In the genomic region with DNA sequence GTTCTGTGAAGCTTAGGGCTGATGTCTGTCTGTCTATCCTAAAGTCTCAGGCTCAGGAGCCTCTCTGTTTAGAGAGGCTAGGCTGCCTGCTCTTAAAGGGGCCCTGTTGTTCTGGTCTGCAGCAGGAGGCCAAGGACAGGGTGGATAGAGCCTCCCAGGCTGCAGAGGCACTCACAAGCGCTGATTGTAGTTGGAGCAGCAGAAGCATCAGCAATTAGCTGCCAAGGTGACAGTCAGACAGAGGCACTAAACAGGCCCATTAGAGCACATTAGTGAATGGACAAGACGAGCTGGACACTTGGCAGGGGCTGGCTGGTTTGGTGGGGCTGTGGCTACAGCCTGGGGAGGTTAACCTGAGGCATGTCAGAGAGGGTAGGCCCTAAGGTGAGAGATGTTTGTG, we compare ENCODE assay signal across 22 mouse cellular contexts.
DNase-seq lines count a peak whose midpoint lies in the region; ATAC-seq lines count a peak whose summit lies in the region.
"Had no signal": no experiment of that assay in that cellular context is flagged by ENCODE, and none has a peak within 500 bp of the region (broad histone marks: within the 10 kb centered on the region; RNA-seq: fewer than 3 reads in every experiment).

No protein-coding gene starts in this region.

- no peak overlapping the region for H3K9ac ChIP-seq in forebrain, embryonic 15.5 days (replicated peaks)
- 0 out of 2 replicates have a peak overlapping the region, but pooled peaks have one; percentile 31 for H3K9ac ChIP-seq in heart, embryonic 14.5 days (ENCODE audit: low read length)
- no peak overlapping the region for H3K9ac ChIP-seq in midbrain, embryonic 15.5 days
- H3K9ac ChIP-seq: liver, embryonic 13.5 days; lung, embryonic 14.5 days; neural tube, embryonic 13.5 days had no signal

- H3K27ac ChIP-seq in forebrain, embryonic 10.5 days = peak overlapping the region; percentile 77
- H3K27ac ChIP-seq in forebrain, embryonic 15.5 days (replicated peaks) = no peak overlapping the region
- H3K27ac ChIP-seq in heart, embryonic 14.5 days (replicated peaks in 1 of 2; ENCODE audit: control insufficient read depth in 1 of 2, insufficient read depth in 1 of 2, low read depth in 2 of 2, low read length in 2 of 2) = peak overlapping the region; percentile 63 to 66; a peak in 3 of 4 replicates
- H3K27ac ChIP-seq in midbrain, embryonic 10.5 days (replicated peaks) = peak overlapping the region; percentile 55
- no peak overlapping the region for H3K27ac ChIP-seq in midbrain, embryonic 15.5 days
- H3K27ac ChIP-seq: gastrocnemius, adult 2 months; hindbrain, embryonic 10.5 days; liver, embryonic 13.5 days; neural tube, embryonic 13.5 days had no signal

- no peak for DNase-seq in forebrain, embryonic 10.5 days (ENCODE audit: extremely low spot score, low spot score)
- DNase-seq in heart, adult 9 months (ENCODE audit: low spot score in 2 of 2) = no peak
- no peak for DNase-seq in midbrain, embryonic 10.5 days (ENCODE audit: low spot score)
- peak; percentile 82 for DNase-seq in retina, postnatal 1 day
- DNase-seq in adrenal gland, adult 8-10 months = no peak
- DNase-seq: adrenal gland, postnatal 36 days; cerebellum, adult 18-20 months; cerebellum, postnatal 25 days; embryo, embryonic 11 days; gastrocnemius, adult 2 months; liver, embryonic 13.5 days; lung, embryonic 14.5 days; lung, postnatal 36 days; right cerebral cortex, postnatal 14 days; spleen, adult 18-20 months; thymus, postnatal 4 days had no signal

- WGBS in forebrain, embryonic 10.5 days = 39% methylated on average over 2 of the region's 2 CpGs
- WGBS in forebrain, embryonic 15.5 days = 27% methylated on average over 2 of the region's 2 CpGs
- WGBS in heart, embryonic 14.5 days = 33% methylated on average over 2 of the region's 2 CpGs
- 62% methylated on average over 2 of the region's 2 CpGs for WGBS in midbrain, embryonic 10.5 days
- WGBS in midbrain, embryonic 15.5 days = 49% methylated on average over 2 of the region's 2 CpGs

- H3K27me3 ChIP-seq in forebrain, embryonic 10.5 days (ENCODE audit: poor library complexity, severe bottlenecking) = peaks cover 59% of the 10 kb centered on the region
- no peaks in the 10 kb centered on the region for H3K27me3 ChIP-seq in forebrain, embryonic 15.5 days
- H3K27me3 ChIP-seq in heart, embryonic 14.5 days (ENCODE audit: control insufficient read depth, insufficient read depth, low read length) = no peaks in the 10 kb centered on the region
- peaks cover 100% of the 10 kb centered on the region for H3K27me3 ChIP-seq in midbrain, embryonic 10.5 days (ENCODE audit: low read depth, poor library complexity, severe bottlenecking)
- H3K27me3 ChIP-seq in midbrain, embryonic 15.5 days (replicated peaks) = no peaks in the 10 kb centered on the region
- H3K27me3 ChIP-seq: liver, embryonic 13.5 days; neural tube, embryonic 13.5 days had no signal

- H3K4me3 ChIP-seq in forebrain, embryonic 10.5 days = no peak overlapping the region
- H3K4me3 ChIP-seq in forebrain, embryonic 15.5 days = no peak overlapping the region
- no peak overlapping the region for H3K4me3 ChIP-seq in heart, embryonic 14.5 days (ENCODE audit: control insufficient read depth in 1 of 2, insufficient read depth in 1 of 2, low read depth in 1 of 2, low read length in 2 of 2)
- H3K4me3 ChIP-seq in midbrain, embryonic 10.5 days = no peak overlapping the region
- H3K4me3 ChIP-seq in midbrain, embryonic 15.5 days = no peak overlapping the region
- H3K4me3 ChIP-seq: gastrocnemius, adult 2 months; hindbrain, embryonic 10.5 days; liver, embryonic 13.5 days; neural tube, embryonic 13.5 days had no signal

- peaks cover 66% of the 10 kb centered on the region for H3K4me1 ChIP-seq in forebrain, embryonic 10.5 days
- H3K4me1 ChIP-seq in forebrain, embryonic 15.5 days = 0 out of 2 replicates have a peak, but pooled peaks cover 4% of the 10 kb centered on the region
- peaks cover 42 to 45% of the 10 kb centered on the region in 2 experiments for H3K4me1 ChIP-seq in heart, embryonic 14.5 days (ENCODE audit: control insufficient read depth in 2 of 2, insufficient read depth in 2 of 2, low read length in 2 of 2)
- peaks cover 54% of the 10 kb centered on the region for H3K4me1 ChIP-seq in midbrain, embryonic 10.5 days
- H3K4me1 ChIP-seq in midbrain, embryonic 15.5 days = 0 out of 2 replicates have a peak, but pooled peaks cover 4% of the 10 kb centered on the region

- no peak overlapping the region for H3K4me2 ChIP-seq in forebrain, embryonic 15.5 days (replicated peaks)
- no peak overlapping the region for H3K4me2 ChIP-seq in heart, embryonic 14.5 days (ENCODE audit: low read length)
- no peak overlapping the region for H3K4me2 ChIP-seq in midbrain, embryonic 15.5 days
- H3K4me2 ChIP-seq: liver, embryonic 13.5 days; lung, embryonic 14.5 days; neural tube, embryonic 13.5 days had no signal

- no peak for ATAC-seq in forebrain, embryonic 15.5 days (replicated peaks)
- ATAC-seq in heart, embryonic 14.5 days (ENCODE audit: insufficient number of reproducible peaks, insufficient read depth, low FRiP score, low read depth) = no peak
- no peak for ATAC-seq in midbrain, embryonic 15.5 days (replicated peaks)

- no peaks in the 10 kb centered on the region for H3K9me3 ChIP-seq in forebrain, embryonic 10.5 days
- H3K9me3 ChIP-seq in forebrain, embryonic 15.5 days = no peaks in the 10 kb centered on the region
- no peaks in the 10 kb centered on the region for H3K9me3 ChIP-seq in heart, embryonic 14.5 days (ENCODE audit: control insufficient read depth, low read length)
- no peaks in the 10 kb centered on the region for H3K9me3 ChIP-seq in midbrain, embryonic 10.5 days (replicated peaks)
- no peaks in the 10 kb centered on the region for H3K9me3 ChIP-seq in midbrain, embryonic 15.5 days
- H3K9me3 ChIP-seq: hindbrain, embryonic 10.5 days; liver, embryonic 13.5 days; neural tube, embryonic 13.5 days had no signal

- H3K36me3 ChIP-seq in forebrain, embryonic 10.5 days (replicated peaks) = no peaks in the 10 kb centered on the region
- no peaks in the 10 kb centered on the region for H3K36me3 ChIP-seq in forebrain, embryonic 15.5 days
- no peaks in the 10 kb centered on the region for H3K36me3 ChIP-seq in heart, embryonic 14.5 days (ENCODE audit: control insufficient read depth, insufficient read depth, low read length)
- H3K36me3 ChIP-seq in midbrain, embryonic 10.5 days = no peaks in the 10 kb centered on the region
- H3K36me3 ChIP-seq in midbrain, embryonic 15.5 days (replicated peaks) = no peaks in the 10 kb centered on the region
- H3K36me3 ChIP-seq: G1E; hindbrain, embryonic 10.5 days; liver, embryonic 13.5 days; neural tube, embryonic 13.5 days had no signal

Comparison
In these comparisons a context has a peak if more than half of its experiments do, and no peak if none do; other contexts are left out.
1. H3K27ac ChIP-seq: peak in forebrain, embryonic 10.5 days (single experiment), heart, embryonic 14.5 days (2 of 2) and midbrain, embryonic 10.5 days (single experiment); none in forebrain, embryonic 15.5 days (single experiment) and midbrain, embryonic 15.5 days (single experiment).